Mouse (Mus musculus) gastrocnemius, postnatal 10 days (tissue): ENCODE data around the gene Pias3. TPM values are rescaled to one million over a fixed set of nuclear protein-coding genes. Genes with fewer than 3 reads are reported as not detected.
"Not testable (repeated sequence)": the region's sequence is repeated elsewhere in the genome, so short reads cannot be mapped to it uniquely, and the experiment has no call there.

Experiments used
- DNase-seq: peaks from one replicate; pipeline ENCODE4 v3.0.0; 2021; ENCODE audit warnings: mixed read lengths
- total RNA-seq, 2 experiments: library from RNA; stranded (reverse); gene quantifications; 2 replicates each; pipeline ENCODE4 v1.2.3; 2021

The Pias3 gene
- total RNA-seq, 2 experiments from 2014 or later = 18.0 to 29.1 TPM

DNA sequence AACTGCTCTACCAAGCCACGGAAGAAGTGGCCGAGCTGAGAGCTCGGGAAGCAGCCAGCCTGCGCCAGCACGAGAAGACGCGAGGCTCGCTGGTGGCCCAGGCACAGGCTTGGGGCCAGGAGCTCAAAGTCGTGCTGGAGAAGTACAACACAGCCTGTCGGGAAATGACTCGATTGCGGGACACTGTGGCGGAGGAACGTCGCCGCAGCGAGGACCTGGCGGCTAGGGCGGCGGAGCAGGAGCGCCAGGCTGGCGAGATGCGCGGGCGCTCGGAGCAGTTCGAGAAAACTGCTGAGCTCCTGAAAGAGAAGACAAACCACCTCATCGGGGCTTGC is 11.4 kb upstream of the Pias3 start:
- DNase-seq = no peak

DNA sequence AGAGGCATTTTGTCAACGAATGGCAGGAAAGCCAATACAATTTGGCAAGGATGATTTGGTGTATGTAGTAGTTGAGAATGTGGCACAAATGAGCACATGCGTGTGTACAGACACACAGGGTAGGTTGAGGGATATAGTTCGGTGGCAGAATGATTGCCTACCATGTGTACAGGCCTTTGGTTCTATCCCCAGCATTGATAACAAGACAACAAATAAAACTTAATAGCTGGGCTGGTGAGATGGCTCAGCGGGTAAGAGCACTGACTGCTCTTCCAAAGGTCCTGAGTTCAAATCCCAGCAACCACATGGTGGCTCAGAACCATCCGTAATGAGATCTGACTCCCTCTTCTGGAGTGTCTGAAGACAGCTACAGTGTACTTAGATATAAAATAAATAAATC is 10.1 kb upstream of the Pias3 start:
- not testable (repeated sequence) for DNase-seq

DNA sequence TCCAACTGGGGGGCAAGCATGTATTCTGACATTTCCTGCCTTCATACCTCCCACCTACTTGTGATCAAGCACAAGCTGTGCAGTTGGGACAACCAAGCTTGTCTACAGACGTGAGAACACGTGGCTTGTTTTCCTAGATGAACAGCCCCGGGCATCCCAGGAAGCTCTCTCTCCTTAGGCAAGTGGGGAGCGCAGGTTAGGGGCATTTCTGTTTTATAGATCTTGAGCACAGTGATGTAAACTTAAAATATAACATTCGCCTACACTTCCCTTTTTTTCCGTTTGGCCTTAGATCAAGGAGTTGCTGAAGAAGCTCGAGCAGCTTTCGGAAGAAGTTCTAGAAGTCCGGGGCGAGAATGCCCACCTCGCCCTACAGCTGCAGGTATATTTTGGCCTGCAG is 7.3 kb upstream of the Pias3 start:
- DNase-seq = no peak

DNA sequence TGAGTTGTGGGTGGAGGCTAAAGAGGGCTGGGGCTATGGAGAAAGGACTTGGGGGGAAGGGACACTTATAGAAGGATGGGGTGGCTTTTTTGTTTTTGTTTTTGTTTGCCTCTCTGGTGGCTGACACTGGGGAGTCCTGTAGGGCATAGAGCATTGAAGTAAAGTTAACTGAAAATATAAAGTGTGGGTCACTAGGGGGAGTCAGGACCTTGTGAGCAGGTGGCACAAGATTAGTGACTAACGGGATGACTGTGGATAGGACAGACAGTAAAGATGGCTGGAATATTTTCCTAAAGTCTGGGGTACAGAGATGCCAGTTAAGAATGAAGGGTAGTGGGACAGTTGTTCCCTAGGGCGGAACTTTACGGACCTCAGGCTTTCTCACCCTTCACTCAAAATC is 5.9 kb upstream of the Pias3 start:
- DNase-seq = no peak

DNA sequence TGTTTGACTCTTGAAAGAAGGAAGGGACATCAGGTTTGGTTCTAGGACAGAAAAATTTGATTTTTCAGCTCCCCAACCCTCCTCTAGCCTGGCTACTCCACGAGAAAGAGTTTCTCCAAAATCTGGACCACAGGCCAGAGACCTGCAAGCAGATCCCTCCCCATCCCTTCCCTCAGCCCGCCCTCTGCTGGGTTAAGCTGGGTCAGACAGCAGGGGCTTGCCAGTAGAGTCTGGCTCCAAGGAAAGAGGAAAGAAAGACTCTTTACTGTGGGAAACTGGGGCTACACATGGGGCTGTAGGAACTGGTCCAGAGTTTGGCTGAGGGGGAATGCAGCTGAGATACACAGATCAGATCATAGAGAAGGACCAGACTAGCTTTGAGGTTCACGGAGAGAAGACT is 3.7 kb upstream of the Pias3 start:
- DNase-seq = peak; percentile 60

DNA sequence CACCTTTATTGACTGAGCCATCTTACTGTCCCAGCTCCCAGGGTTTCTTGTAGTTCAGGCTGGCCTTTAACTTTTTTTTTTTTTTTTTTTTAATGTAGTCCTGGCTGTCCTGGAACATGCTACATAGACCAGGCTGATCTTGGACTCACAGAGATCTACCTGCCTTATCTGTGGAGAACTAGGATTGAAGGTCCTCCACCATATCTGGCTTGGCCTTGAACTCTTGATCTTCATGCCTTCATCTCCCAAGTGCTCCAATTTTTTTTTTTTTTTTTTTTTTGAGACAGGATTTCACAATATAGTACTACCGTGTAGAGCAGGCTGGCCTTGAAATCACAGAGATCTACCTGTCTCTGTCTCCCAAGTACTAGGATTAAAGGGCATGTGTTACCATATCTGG is 2.6 kb upstream of the Pias3 start:
- DNase-seq = no peak

DNA sequence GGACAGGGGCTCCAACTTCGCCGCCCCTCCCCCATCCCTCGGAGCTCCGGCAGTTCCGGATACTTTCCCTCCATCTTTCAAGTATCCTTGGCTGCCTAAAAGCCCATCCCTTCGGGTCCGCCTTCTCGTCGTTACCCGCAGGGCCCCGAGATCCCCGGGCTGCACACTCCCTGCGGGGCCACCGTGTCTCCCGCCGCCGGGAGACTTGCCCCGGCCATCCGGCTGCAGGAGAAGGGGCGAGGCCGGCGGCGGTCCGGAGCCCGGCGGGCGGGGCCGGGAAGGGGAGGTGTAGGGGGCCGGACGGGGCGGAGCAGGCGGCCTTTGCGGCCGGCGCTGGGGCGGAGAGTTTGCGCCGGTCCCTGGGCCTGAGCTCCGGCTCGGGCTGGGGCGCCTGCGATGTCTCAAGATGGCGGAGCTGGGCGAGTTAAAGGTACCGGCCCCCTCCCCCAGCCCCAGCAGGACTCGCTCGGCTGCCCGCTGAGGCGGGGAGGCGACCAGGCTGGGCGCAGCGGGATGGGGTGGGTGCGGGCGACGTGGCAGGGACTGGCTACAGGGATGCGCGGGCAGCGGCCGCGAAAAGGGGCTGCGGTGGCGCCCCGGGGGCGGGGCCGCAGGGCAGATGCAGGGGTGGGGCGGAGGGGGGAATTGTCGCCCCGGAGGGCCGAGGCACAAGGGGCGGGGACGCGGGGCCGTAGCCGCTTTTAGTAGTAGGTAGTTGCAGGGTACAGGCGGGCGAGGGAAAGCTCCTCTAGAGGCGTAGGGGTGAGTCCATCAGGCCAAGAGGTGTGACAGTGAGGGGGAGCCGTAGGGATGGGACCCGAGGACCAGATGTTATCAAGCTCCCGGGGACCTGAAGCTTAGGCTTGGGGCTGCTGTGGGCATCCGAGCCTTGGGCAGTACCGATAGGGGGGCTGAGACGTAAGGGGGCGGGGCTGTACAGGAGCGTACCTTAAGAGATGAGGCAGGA is 865 bp downstream of the Pias3 start:
- peak; percentile 92 for DNase-seq

DNA sequence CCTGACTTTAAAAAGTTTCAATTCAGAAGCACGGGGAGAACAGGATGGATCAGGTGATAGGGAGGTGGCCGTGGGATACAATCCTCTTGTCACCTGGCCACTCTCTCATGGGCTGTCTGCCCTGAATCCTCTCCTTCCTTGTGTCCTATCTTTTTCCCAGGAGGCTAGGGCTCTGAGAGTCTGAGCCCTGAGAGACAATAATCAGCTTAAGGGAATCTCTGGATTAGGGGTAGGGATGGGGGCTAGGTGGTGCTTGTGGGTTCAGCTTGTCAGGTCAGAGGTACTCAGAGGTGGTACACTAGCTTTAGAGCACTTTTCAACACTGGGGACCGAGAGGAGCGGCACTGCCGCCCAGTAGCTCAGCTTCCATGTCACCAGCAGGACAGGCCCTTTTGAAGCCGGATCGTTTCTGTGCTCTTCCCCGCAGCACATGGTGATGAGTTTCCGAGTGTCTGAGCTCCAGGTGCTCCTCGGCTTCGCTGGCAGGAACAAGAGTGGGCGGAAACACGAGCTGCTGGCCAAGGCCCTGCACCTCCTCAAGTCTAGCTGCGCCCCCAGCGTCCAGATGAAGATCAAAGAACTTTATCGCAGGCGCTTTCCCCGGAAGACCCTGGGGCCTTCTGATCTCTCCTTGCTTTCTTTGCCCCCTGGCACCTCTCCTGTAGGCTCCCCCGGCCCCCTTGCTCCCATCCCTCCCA is 3.0 kb downstream of the Pias3 start:
- DNase-seq = no peak

DNA sequence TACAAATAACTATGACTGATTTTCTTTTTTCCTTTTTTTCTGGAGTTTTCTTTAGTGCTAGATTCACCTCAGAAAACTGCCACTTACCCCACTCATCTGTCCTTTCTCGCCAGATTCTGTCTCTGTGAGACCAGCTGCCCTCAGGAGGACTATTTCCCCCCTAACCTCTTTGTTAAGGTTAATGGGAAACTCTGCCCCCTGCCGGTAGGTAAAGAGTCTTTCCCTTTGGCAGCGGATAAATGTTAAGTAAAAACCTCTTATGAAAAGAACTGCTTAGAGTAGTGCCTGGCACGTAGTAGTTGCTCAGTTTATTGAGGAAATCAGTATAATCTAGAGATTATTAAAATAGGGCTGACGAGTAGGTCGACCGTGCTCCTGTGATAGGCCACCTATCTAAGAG is 4.2 kb downstream of the Pias3 start:
- DNase-seq = peak; percentile 39

DNA sequence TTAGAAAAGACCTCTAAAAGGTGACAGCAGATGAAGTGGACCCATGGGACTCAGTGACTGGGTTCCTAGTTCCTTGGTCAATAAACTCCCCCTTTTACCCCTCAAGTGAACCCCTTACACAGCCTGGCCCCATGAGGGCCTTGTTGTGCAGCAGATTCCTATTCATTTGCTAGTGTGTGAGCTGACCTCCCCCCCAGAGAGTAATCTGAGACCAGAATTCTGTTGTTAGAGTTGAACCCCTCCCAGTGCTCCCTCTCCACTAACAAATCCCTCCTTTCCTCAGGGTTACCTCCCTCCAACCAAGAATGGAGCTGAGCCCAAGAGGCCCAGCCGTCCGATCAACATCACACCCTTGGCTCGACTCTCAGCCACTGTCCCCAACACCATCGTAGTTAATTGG is 4.8 kb downstream of the Pias3 start:
- DNase-seq = no peak

DNA sequence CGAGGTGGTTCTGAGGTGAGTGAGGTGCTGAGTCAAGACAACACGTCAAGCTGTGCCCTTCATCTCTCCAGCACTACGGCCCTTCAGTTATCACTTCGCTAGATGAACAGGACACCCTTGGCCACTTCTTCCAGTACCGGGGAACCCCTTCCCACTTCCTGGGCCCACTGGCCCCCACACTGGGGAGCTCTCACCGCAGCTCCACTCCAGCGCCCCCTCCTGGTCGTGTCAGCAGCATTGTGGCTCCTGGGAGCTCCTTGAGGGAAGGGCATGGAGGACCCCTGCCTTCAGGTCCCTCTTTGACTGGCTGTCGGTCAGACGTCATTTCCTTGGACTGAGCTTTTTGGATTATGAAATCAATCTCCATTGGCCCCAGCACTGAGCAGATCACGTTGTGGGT is 8.6 kb downstream of the Pias3 start:
- DNase-seq = peak; percentile 54

DNA sequence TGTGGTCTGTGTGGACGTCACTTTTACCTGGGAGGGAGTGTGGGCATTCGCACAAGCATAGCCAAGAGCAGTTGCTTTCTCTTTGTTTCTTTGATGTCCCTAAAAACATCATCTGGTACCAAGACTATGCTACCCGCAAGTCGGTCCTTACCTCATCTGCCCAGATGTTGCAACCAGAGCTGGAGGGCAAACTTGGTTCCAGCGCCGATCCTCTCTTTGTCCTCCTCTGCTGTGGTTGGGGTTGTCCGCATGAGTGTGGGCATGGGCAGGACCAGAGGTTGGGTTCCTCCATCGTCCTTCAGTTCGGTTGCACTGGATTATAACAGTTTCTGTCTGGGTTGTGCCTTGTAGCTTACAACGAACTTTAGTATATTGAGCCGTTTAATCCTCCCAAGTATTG is 10.0 kb downstream of the Pias3 start:
- no peak for DNase-seq

DNA sequence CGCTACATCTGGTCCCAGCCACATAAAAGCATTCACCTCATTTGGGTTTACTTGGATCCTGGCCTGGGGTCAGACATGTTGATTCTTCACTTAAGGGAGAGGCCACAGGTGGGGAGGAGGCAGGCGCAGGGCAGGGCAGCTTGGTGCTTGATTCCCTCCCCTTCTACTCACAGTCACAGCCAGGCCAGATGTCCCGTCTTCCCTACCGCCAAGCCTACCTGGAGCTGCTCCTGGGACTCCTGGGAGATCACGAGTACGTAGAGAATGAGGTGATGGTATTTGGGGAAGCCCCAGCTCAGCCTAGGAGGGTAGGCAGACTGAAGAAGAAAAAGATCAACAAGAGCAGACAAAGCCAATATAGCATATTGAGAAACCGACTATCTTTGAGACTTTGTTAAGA is 10.8 kb downstream of the Pias3 start:
- no peak for DNase-seq

DNA sequence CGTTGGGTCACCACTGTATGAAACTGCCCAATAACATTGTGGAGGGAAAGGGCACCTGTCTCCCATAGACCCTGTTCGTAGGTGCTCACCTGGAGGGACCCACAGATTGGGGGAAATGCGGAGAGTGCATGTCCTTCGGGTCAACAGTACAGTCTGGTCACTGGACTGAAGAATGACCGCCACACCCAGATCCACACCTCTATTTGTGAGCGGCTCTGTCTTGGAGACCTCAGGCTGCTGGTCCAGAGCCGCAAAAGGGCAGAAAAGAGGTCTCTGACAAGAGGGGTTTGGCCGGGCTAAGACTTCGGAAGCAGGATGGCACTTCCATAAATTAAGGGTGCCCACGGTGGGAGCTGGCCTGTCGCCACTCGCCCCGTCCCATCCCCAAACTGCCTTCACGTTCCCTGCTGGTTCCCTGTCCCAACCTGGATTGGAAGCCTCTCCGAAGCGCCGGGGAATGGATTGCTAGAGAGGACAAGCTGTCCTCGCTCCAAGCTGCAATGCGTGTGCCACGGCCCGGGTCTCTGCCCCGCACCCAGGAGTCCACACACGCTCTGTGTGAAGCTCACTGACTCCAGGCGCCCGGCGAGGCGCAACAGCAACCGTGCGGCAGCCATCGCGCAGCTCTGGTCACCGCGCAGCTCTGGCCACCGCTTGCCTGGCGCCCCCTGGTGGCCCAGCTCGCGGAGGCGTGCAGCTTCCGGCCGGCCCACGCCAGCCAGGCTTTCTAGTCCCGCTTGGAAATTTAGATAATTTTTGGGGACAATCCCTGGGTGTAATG is 11.9 kb downstream of the Pias3 start, which contains the start of gene Nudt17:
TSS of gene Nudt17 (minus strand) at position 660 of the 781 bp plus-strand sequence.
- peak; percentile 93 for DNase-seq

DNA sequence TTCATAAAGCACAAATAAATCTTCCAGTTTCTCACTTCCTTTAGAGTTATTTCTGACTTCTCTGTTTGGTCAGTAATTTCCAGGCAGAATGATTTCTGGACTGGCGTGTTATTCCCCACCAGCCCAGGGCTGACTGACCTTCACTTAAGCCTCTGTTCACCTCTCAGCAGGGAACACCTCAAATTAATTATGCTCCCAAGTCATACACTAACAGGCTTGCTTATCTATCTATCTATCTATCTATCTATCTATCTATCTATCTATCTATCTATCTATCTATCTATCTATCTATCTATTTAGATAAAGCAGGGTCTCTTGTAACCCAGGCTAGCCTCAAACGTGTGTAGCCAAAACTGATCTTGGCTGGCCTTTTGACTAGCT is 12.5 kb downstream of the Pias3 start:
- DNase-seq = no peak

DNA sequence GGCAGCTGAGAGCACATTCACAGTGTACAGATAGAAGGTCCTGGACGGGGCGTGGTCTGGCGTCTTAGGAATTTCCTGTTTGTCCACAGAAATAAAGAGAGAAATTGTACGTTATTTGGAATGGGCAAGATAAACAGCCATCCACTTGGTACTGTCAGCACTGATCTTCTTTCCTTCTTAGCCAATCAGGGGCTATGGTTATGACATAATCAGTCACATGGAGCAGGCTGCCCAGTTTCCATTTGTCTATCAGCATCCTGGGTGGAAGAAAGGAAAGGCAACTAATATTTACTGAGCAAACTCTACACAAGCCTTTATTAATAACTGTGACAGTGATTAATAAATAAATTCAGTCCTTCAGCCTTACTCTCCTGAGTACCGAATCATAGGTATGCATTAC is 18.1 kb downstream of the Pias3 start:
- no peak for DNase-seq

DNA sequence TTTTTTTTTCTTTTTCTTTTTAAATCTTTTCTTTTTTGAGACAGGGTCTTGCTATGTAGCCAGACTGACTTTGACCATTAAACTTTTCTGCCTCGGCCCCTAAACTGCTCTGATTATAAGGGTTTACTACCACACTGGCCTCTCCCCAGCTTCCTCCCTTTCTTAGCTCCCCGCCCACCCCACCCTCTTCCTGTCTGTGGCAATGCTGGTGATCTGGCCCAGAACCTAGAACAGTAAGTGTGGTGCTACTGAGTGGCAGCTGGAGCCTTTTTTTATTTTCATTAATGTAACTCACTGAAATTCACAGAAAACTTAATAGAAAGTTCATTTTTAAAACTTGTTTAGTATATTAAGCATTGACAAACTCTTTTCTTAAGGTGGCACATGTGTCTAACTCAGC is 19.7 kb downstream of the Pias3 start:
- DNase-seq = no peak

DNA sequence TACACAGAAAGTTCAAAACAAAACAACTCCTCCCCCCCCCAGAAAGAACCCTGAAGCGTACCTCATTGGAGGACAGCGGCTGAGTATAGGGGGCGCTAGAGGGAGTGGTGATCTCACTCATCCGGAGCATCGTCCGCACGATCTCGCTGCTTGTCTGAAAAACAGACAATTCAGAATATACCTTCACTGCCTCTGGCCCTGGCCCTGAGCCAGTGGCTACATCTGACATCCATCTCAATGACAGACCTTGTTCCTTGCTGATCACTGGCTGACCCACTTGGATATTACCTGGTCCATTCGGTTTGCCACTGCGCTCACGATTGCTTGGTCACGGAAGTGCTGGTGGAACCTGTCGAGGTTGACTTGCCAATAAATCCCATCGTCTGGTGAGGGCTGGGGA is 23.0 kb downstream of the Pias3 start:
- DNase-seq = peak; percentile 42

DNA sequence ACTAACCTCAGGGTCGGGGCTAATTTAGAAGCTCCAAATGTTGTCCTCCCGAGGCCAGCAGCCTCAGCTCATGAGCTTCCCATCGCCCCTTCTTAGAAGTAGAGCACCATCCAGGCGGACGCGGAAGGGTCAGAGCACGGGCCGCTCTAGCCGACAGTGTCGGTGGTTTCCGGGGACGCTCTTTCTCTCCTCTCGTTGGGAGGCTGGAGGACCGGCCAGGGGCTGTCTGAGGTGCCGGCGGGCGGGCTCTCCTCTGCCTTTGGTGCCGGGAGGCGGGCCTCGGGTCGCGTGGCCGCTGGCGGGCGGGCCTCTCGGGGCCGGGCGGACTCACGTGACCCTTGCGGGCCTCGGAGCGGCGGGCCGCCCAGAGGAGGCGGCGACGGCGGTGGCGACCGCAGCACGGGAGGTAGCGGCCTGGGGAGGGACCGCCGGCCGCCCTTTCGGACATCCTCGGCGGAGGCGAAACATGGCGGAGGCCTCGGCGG is 31.2 kb downstream of the Pias3 start, which contains the start of the genes Polr3c and Rnf115:
TSS of gene Polr3c (minus strand) at position 286 of the 485 bp plus-strand sequence.
TSS of gene Rnf115 (plus strand) at position 322 of the 485 bp plus-strand sequence.
- peak; percentile 95 for DNase-seq

DNA sequence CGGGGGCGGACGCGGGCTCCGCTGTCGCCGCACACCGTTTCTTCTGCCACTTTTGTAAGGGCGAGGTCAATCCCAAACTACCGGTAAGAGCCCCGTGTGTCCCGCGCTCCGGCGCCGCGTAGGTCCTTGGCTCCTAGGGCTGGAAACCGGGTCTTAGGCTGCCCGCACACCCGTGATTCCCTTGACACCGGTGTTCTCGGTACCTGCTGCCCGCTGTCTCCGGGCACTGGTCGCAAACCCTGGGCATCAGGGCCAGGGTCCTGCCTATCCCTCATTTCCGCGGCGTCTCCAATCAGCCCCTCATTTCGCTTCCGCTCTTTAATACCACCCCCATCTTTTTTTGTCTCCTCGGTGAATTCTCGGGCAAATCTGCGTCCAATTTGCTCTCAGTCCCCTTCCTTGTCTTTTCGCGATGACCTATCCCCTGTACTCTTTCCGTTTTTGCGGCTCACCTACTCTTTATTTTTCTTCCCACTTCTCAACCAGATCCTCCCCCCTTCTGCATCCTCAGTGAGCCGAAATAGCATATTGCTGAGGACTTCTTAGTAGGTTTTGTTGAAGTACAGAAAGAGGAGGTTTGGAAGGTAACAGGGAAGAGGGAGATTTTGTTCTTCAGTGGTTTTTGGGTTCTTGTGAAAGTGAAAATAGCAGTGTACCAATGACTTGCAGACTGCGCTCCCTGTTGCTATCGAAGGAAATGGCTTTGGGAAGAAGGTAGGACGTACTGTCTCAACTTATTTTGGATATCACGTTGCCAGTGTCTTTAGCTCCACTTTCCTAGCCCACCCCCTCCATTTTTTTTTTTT is 31.8 kb downstream of the Pias3 start:
- no peak for DNase-seq

DNA sequence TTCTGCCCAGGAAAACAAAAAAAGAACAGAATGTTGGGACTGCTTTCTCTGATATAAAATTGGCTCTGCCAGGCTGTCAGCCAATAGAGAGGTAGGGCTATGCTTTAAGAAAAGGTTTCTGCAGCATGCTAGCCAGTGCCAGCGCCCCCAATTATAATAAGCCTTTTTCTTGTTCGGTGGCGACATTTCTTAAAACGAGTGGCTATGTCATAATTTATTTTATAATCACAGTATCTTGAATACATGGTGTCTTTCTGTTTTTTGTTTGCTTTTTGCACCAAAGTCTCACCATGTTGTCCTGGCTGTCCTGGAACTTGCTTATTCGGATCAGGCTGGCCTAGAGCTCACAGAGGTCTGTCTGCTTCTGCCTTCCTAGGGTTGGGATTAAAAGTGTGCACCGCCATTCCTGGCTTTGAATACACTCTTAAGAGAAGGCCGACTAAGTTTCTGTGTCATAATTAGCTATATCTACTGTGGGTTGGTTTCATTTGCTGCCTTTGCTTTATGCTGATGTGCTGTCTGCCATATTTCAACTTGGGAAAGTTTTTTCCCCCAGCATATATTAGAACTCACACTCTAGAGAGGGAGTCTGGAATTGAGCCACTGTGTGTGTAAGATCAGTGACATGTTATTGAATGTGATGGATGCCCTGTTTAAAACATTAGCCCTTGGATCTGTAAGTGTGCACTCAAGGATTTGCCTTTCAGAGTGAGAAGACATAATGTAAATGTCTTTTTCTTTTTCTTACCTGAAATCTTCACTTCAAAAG is 32.6 kb downstream of the Pias3 start:
- no peak for DNase-seq
